Mouse (Mus musculus): ENCODE results near the gene Tmem167. TPM values are rescaled to one million over a fixed set of nuclear protein-coding genes. Genes with fewer than 3 reads are reported as not detected.

The Tmem167 gene
- polyA plus RNA-seq, 1 experiment from 2014 or later = 28.4 TPM

DNA sequence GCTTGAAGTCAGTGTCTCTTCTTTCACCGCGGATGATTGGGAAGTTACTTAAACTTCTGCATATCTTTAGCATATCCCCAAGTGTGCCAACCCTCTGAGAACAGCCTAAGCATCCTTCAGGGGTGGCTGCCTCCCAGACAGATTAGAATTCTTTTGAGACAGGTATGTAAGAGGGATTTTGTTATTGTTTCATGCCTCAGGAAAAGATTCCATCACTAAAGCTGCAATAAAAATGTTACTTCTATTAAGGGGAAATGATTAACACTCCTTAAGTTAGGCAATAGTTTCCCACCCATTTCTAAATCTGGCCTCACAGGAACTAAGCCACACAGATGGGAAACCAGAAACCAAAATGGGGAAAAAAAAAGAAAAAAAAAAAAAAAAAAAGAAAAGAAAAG, 81.9 kb downstream of the Tmem167 start:
- H3K9ac ChIP-seq (ENCODE audit: low read length) = no peak overlapping the region
- no peaks in the 10 kb centered on the region for H3K9me3 ChIP-seq (replicated peaks; ENCODE audit: control insufficient read depth, low read length)
- no peak for ATAC-seq (replicated peaks; ENCODE audit: extremely low read depth, insufficient read depth, low FRiP score)
- H3K36me3 ChIP-seq (ENCODE audit: control insufficient read depth, insufficient read depth) = no peaks in the 10 kb centered on the region
- H3K4me2 ChIP-seq (ENCODE audit: low read depth, low read length) = no peak overlapping the region
- WGBS = 24% methylated on average over 2 of the region's 2 CpGs
- H3K27me3 ChIP-seq (ENCODE audit: control insufficient read depth, insufficient read depth, low read length) = no peaks in the 10 kb centered on the region
- no peak overlapping the region for H3K4me3 ChIP-seq (ENCODE audit: low read length)
- H3K27ac ChIP-seq (ENCODE audit: low read length) = no peak overlapping the region
- no peaks in the 10 kb centered on the region for H3K4me1 ChIP-seq (ENCODE audit: control insufficient read depth, insufficient read depth, low read length)

DNA sequence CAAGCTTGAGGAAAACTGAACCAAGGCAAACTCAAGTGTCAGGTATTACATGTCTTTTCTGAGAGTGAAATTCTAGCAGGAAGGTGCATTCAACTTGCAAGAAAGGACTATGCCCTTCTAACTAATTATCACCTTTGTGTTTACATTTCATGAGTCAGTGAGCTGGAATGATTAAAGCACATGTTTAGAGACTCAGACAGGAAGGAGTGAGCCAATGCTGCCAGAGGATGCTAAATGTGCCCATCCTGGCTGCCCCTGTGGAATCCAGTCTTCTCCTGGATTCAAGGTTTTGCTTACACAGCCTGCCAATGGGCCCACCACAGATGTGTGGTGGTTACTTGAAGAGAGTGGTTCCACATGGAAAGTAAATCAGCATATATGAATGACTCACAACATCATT, 82.5 kb downstream of the Tmem167 start:
- no peaks in the 10 kb centered on the region for H3K27me3 ChIP-seq (ENCODE audit: control insufficient read depth, insufficient read depth, low read length)
- no peak overlapping the region for H3K4me2 ChIP-seq (ENCODE audit: low read depth, low read length)
- no peaks in the 10 kb centered on the region for H3K9me3 ChIP-seq (replicated peaks; ENCODE audit: control insufficient read depth, low read length)
- no peak overlapping the region for H3K9ac ChIP-seq (ENCODE audit: low read length)
- no peaks in the 10 kb centered on the region for H3K4me1 ChIP-seq (ENCODE audit: control insufficient read depth, insufficient read depth, low read length)
- H3K27ac ChIP-seq (ENCODE audit: low read length) = no peak overlapping the region
- no peaks in the 10 kb centered on the region for H3K36me3 ChIP-seq (ENCODE audit: control insufficient read depth, insufficient read depth)
- no peak overlapping the region for H3K4me3 ChIP-seq (ENCODE audit: low read length)
- no peak for ATAC-seq (replicated peaks; ENCODE audit: extremely low read depth, insufficient read depth, low FRiP score)

DNA sequence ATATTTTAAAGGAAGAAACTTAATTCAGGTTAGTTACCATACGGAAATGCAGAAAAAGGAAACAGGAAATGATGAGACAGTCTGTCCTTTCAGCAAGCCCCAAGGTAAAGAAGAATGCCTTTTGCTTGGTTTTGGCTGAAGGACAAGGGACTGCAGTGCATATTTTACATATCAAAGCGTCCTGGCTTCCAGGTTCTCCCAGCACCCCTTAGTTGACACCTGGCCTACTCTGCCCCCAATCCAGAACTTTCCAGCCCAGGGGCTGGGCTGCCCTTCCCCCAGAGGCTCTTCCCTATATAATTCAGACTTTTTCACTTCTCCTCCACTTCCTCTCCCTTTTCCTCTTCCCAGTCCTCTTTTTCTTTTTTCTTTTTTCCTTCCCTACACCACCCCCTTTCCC, 86.7 kb downstream of the Tmem167 start:
- WGBS = 53% methylated on average over 2 of the region's 2 CpGs
- Histone ChIP-seq H3K27me3 (ENCODE audit: control insufficient read depth, insufficient read depth, low read length) (no peaks in the 10 kb centered on the region), H3K4me1 (ENCODE audit: control insufficient read depth, insufficient read depth, low read length) (no peaks in the 10 kb centered on the region), H3K4me2 (ENCODE audit: low read depth, low read length) (no peak overlapping the region), H3K4me3 (ENCODE audit: low read length) (no peak overlapping the region), H3K36me3 (ENCODE audit: control insufficient read depth, insufficient read depth) (no peaks in the 10 kb centered on the region), H3K9ac (ENCODE audit: low read length) (no peak overlapping the region), H3K27ac (ENCODE audit: low read length) (no peak overlapping the region), H3K9me3 (replicated peaks; ENCODE audit: control insufficient read depth, low read length) (no peaks in the 10 kb centered on the region)
- ATAC-seq (replicated peaks; ENCODE audit: extremely low read depth, insufficient read depth, low FRiP score) = no peak

DNA sequence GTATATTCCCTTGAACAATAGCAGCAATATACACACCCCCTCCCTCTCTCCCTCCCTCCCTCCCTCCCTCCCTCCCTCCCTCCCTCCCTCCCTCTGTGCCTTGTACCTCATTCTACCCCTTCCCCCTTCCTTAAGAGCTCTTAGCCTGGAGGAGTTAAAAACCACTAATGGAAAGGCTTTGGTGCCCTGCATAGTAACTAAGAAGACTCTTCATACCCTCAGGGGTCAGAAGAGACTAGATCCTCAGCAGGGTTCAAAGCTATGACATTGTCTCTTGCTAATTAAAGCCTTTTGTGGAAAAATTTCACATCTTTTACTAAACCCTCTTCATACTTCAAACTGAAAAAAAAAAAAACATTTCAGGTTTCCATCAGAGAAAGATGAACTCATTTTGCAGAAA, 93.3 kb downstream of the Tmem167 start:
- no peak for ATAC-seq (replicated peaks; ENCODE audit: extremely low read depth, insufficient read depth, low FRiP score)
- H3K27ac ChIP-seq (ENCODE audit: low read length) = no peak overlapping the region
- H3K36me3 ChIP-seq (ENCODE audit: control insufficient read depth, insufficient read depth) = no peaks in the 10 kb centered on the region
- no peak overlapping the region for H3K9ac ChIP-seq (ENCODE audit: low read length)
- H3K4me1 ChIP-seq (ENCODE audit: control insufficient read depth, insufficient read depth, low read length) = no peaks in the 10 kb centered on the region
- H3K9me3 ChIP-seq (replicated peaks; ENCODE audit: control insufficient read depth, low read length) = no peaks in the 10 kb centered on the region
- H3K4me3 ChIP-seq (ENCODE audit: low read length) = no peak overlapping the region
- no peak overlapping the region for H3K4me2 ChIP-seq (ENCODE audit: low read depth, low read length)
- H3K27me3 ChIP-seq (ENCODE audit: control insufficient read depth, insufficient read depth, low read length) = no peaks in the 10 kb centered on the region

DNA sequence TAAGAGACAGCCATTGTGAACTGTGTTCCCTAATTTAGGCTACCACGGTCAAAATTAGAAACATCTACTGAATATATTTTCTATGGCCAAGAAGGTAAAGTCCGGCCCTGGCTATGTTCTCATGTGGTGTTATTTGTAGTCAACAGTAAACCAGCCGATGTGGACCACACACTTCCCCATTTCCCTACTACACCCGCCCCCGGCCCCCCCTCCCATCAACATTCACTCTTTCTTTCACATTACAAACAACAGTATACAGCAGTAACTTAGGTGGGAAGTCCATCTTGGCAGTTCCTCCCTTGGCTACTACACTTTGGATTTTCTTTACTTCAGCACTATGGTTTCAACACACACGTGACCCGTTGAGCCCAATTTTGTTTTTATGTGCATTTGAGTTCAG, 94.6 kb downstream of the Tmem167 start:
- ATAC-seq (replicated peaks; ENCODE audit: extremely low read depth, insufficient read depth, low FRiP score) = no peak
- Histone ChIP-seq H3K9ac (ENCODE audit: low read length) (no peak overlapping the region), H3K27me3 (ENCODE audit: control insufficient read depth, insufficient read depth, low read length) (no peaks in the 10 kb centered on the region)

DNA sequence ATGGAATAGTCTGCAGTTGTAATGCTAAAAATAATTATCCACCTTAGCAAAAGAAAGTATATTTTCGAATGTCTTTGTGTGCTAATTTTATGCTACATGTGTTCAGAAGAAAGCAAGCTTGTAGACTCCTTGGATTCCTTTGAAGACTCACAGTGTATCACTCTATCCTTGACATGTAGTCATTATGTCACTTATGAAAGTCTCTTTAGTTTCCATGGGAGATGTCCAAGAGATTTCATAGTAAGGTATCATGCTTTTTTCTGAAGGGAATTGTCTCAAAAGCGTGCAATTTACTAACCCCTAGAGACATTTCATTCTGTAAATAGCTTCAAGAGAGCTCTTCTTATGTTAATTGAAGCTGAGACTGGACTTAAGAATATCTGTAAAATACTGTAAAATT, 97.8 kb downstream of the Tmem167 start:
- ATAC-seq (replicated peaks; ENCODE audit: extremely low read depth, insufficient read depth, low FRiP score) = no peak
- no peaks in the 10 kb centered on the region for H3K27me3 ChIP-seq (ENCODE audit: control insufficient read depth, insufficient read depth, low read length)
- no peaks in the 10 kb centered on the region for H3K4me1 ChIP-seq (ENCODE audit: control insufficient read depth, insufficient read depth, low read length)
- H3K4me3 ChIP-seq (ENCODE audit: low read length) = no peak overlapping the region
- no peaks in the 10 kb centered on the region for H3K36me3 ChIP-seq (ENCODE audit: control insufficient read depth, insufficient read depth)
- 84% methylated on average over 2 of the region's 2 CpGs for WGBS
- no peak overlapping the region for H3K9ac ChIP-seq (ENCODE audit: low read length)
- no peak overlapping the region for H3K27ac ChIP-seq (ENCODE audit: low read length)
- no peak overlapping the region for H3K4me2 ChIP-seq (ENCODE audit: low read depth, low read length)
- no peaks in the 10 kb centered on the region for H3K9me3 ChIP-seq (replicated peaks; ENCODE audit: control insufficient read depth, low read length)

More for the DNA sequence above, 94.6 kb downstream of the Tmem167 start:
- Histone ChIP-seq H3K27ac (ENCODE audit: low read length) (no peak overlapping the region), H3K36me3 (ENCODE audit: control insufficient read depth, insufficient read depth) (no peaks in the 10 kb centered on the region), H3K4me2 (ENCODE audit: low read depth, low read length) (no peak overlapping the region), H3K4me3 (ENCODE audit: low read length) (no peak overlapping the region), H3K9me3 (replicated peaks; ENCODE audit: control insufficient read depth, low read length) (no peaks in the 10 kb centered on the region), H3K4me1 (ENCODE audit: control insufficient read depth, insufficient read depth, low read length) (no peaks in the 10 kb centered on the region)
- WGBS = 79% methylated on average over 7 of the region's 7 CpGs

DNA sequence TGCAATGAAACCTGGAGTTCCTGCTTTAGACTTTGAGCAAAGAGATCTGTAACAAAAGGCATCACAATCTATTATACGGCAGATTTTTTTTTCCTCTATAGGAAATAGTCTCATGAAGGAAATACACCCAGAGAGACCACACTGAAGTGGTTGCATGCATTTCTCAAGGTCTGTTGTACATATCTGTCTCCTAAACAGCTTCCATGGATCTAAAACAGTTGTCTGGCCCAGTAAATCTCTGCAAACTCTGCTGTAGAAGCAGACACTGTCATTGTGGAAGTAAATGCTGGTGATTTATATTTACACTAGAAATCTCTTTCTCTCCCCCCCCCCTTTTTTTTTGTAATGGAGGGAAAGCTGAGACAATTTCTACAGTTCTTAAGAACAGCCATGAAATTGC, 99.1 kb downstream of the Tmem167 start:
- Histone ChIP-seq H3K4me3 (ENCODE audit: low read length) (no peak overlapping the region), H3K4me1 (ENCODE audit: control insufficient read depth, insufficient read depth, low read length) (no peaks in the 10 kb centered on the region), H3K27me3 (ENCODE audit: control insufficient read depth, insufficient read depth, low read length) (no peaks in the 10 kb centered on the region), H3K36me3 (ENCODE audit: control insufficient read depth, insufficient read depth) (no peaks in the 10 kb centered on the region), H3K27ac (ENCODE audit: low read length) (no peak overlapping the region), H3K9me3 (replicated peaks; ENCODE audit: control insufficient read depth, low read length) (no peaks in the 10 kb centered on the region), H3K9ac (ENCODE audit: low read length) (no peak overlapping the region), H3K4me2 (ENCODE audit: low read depth, low read length) (no peak overlapping the region)
- no peak for ATAC-seq (replicated peaks; ENCODE audit: extremely low read depth, insufficient read depth, low FRiP score)
- WGBS = 68% methylated on average over 1 of the region's 1 CpGs

DNA sequence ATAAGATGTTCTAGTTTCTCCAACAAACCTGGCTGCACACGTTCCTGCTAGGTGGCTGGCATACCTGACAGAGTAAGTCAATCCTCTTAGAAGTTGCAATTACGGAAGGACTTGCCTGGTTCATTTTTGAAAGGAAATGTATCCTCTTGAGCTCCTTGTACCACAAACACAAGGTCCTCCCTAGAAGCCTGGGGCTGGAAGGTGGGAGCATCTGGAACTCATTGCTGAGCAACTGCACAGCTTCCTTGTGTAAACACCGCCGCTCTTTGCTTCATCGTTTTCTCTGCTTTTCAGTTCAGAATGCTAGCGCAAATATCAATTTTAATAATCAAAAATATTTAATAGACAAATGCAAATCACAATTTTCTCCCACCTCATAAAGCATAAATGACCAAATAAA, 102.9 kb downstream of the Tmem167 start:
- no peaks in the 10 kb centered on the region for H3K27me3 ChIP-seq (ENCODE audit: control insufficient read depth, insufficient read depth, low read length)
- H3K27ac ChIP-seq (ENCODE audit: low read length) = no peak overlapping the region
- H3K4me3 ChIP-seq (ENCODE audit: low read length) = no peak overlapping the region
- H3K9ac ChIP-seq (ENCODE audit: low read length) = no peak overlapping the region
- WGBS = 65% methylated on average over 6 of the region's 6 CpGs
- H3K9me3 ChIP-seq (replicated peaks; ENCODE audit: control insufficient read depth, low read length) = no peaks in the 10 kb centered on the region
- no peak for ATAC-seq (replicated peaks; ENCODE audit: extremely low read depth, insufficient read depth, low FRiP score)
- no peak overlapping the region for H3K4me2 ChIP-seq (ENCODE audit: low read depth, low read length)
- no peaks in the 10 kb centered on the region for H3K4me1 ChIP-seq (ENCODE audit: control insufficient read depth, insufficient read depth, low read length)
- no peaks in the 10 kb centered on the region for H3K36me3 ChIP-seq (ENCODE audit: control insufficient read depth, insufficient read depth)

All from heart, embryonic 16.5 days (tissue).